Mouse (Mus musculus) liver, embryonic 16.5 days (tissue): ENCODE data around the gene Ntn5. TPM values are rescaled to one million over a fixed set of nuclear protein-coding genes. Genes with fewer than 3 reads are reported as not detected.

Experiments used
- ATAC-seq: fragments of 200-750 bp; cut with Nextera tagmentation; 2 replicates; pipeline ENCODE4 v1.8.0; 2017; ENCODE audit warnings: low read depth, mild to moderate bottlenecking, moderate number of reproducible peaks, moderate library complexity
- H3K27ac ChIP-seq: fragments of 300-500 bp; sonication (generic); 2 replicates; pipeline ENCODE4 v1.5.1; 2014; ENCODE audit warnings: mild to moderate bottlenecking, low read length
- H3K27me3 ChIP-seq: fragments of 300-500 bp; sonication (generic); 2 replicates; pipeline ENCODE4 v1.6.1; 2014; ENCODE audit warnings: low read depth, low read length, mixed read lengths; ENCODE audit not compliant: control insufficient read depth, insufficient read depth
- H3K36me3 ChIP-seq: fragments of 300-500 bp; sonication (generic); 2 replicates; pipeline ENCODE4 v1.6.1; 2014; ENCODE audit warnings: mild to moderate bottlenecking; ENCODE audit not compliant: control insufficient read depth, insufficient read depth
- H3K4me1 ChIP-seq: fragments of 300-500 bp; sonication (generic); 2 replicates; pipeline ENCODE4 v1.6.1; 2014; ENCODE audit warnings: low read depth, low read length, mixed read lengths; ENCODE audit not compliant: control insufficient read depth
- H3K4me2 ChIP-seq: fragments of 300-500 bp; sonication (generic); 2 replicates; pipeline ENCODE4 v1.6.1; 2014; ENCODE audit warnings: low read depth, low read length, mixed read lengths
- H3K4me3 ChIP-seq: fragments of 300-500 bp; sonication (generic); 2 replicates; pipeline ENCODE4 v1.5.1; 2014; ENCODE audit warnings: low read depth, mild to moderate bottlenecking, low read length
- H3K9ac ChIP-seq: fragments of 300-500 bp; sonication (generic); 2 replicates; pipeline ENCODE4 v1.6.1; 2014; ENCODE audit warnings: low read depth, low read length
- H3K9me3 ChIP-seq: fragments of 300-500 bp; sonication (generic); replicated peaks from 2 replicates; pipeline ENCODE4 v1.6.1; 2016; ENCODE audit warnings: low read length; ENCODE audit not compliant: control insufficient read depth
- WGBS: fragments of 180-500 bp; shearing (Covaris S2); extraction: QIAGEN DNeasy Blood & Tissue Kit; methylation state at CpG from one replicate; pipeline ENCODE4 v1.1.7; 2014; ENCODE audit not compliant: insufficient replicate concordance; 5-methylcytosine and 5-hydroxymethylcytosine counted together
- polyA plus RNA-seq: library from polyadenylated mRNA; unstranded; fragments of >200 nt; fragmentation: Nextera tagmentation; extraction: Ambion mirVana; gene quantifications from 2 replicates; pipeline ENCODE4 v1.2.1, GENCODE M21; 2015

Gene Ntn5
- polyA plus RNA-seq, 1 experiment from 2014 or later, result not detected

DNA sequence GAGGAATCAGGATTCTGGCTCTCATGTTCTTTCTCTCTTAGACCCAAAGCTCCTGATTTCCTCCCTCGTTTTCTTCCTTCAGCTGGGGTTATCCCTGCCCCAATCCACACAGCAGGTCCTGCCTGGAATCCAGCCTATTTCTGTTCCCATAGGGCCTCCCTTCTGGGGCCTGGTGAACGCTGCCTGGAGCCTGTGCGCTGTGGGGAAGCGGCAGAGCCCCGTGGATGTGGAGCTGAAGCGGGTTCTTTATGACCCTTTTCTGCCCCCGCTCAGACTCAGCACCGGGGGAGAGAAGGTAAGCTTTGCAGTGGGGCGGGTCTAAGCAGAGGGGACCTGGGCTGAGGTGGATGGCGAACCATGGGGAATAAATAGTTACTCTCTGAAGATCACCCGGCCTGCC, 17.2 kb downstream of the Ntn5 start:
- H3K36me3 ChIP-seq, result no peaks in the 10 kb centered on the region
- no peak overlapping the region for H3K27ac ChIP-seq
- H3K9ac ChIP-seq, result no peak overlapping the region
- H3K4me2 ChIP-seq, result no peak overlapping the region
- no peak for ATAC-seq
- no peaks in the 10 kb centered on the region for H3K9me3 ChIP-seq
- H3K4me3 ChIP-seq, result no peak overlapping the region
- peaks cover 24% of the 10 kb centered on the region for H3K4me1 ChIP-seq
- WGBS, result 34% methylated on average over 11 of the region's 11 CpGs
- peaks cover 37% of the 10 kb centered on the region for H3K27me3 ChIP-seq

DNA sequence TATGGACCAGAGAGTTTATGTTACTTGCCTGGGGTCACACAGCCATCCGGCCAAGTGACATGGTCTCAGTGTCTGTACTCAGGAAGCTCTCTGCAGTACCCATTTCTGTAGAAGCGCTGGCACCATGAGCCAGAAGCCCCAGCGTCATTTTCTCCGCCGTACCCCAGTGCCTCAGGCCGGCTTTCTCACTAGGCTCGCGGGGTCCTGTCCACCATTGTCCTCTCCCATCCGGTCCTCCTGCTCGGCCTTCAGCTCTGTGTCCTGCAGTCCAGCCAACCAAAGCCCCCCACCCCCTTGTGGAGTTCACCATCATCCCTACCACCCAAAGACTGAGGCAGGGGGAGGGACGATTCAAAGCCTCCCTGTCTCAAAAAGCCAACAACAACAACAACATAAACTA, 17.8 kb downstream of the Ntn5 start:
- H3K4me2 ChIP-seq, result no peak overlapping the region
- 75% methylated on average over 11 of the region's 11 CpGs for WGBS
- H3K9me3 ChIP-seq, result no peaks in the 10 kb centered on the region
- no peak overlapping the region for H3K9ac ChIP-seq
- no peak overlapping the region for H3K27ac ChIP-seq
- H3K4me1 ChIP-seq, result peaks cover 29% of the 10 kb centered on the region
- no peak for ATAC-seq
- H3K36me3 ChIP-seq, result no peaks in the 10 kb centered on the region
- peaks cover 37% of the 10 kb centered on the region for H3K27me3 ChIP-seq
- H3K4me3 ChIP-seq, result no peak overlapping the region

DNA sequence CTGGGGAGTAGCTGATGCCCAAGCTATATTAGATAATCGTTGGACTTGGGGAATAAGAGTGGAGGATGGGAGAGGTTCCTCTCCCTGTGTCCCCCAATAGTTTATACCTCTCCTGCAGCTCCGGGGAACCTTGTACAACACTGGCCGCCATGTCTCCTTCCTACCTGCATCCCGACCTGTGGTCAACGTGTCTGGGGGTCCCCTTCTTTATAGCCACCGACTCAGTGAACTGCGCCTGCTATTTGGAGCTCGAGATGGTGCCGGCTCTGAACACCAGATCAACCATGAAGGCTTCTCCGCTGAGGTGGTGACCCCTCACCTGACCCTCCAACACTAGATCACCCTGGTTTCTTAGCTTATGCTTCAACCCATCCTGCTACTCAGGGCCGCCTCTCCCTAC, 18.5 kb downstream of the Ntn5 start:
- 75% methylated on average over 11 of the region's 11 CpGs for WGBS
- no peak for ATAC-seq
- H3K9me3 ChIP-seq, result no peaks in the 10 kb centered on the region
- no peak overlapping the region for H3K4me3 ChIP-seq
- peaks cover 36% of the 10 kb centered on the region for H3K4me1 ChIP-seq
- no peak overlapping the region for H3K27ac ChIP-seq
- no peak overlapping the region for H3K9ac ChIP-seq
- no peaks in the 10 kb centered on the region for H3K36me3 ChIP-seq
- H3K27me3 ChIP-seq, result peaks cover 37% of the 10 kb centered on the region
- H3K4me2 ChIP-seq, result no peak overlapping the region

DNA sequence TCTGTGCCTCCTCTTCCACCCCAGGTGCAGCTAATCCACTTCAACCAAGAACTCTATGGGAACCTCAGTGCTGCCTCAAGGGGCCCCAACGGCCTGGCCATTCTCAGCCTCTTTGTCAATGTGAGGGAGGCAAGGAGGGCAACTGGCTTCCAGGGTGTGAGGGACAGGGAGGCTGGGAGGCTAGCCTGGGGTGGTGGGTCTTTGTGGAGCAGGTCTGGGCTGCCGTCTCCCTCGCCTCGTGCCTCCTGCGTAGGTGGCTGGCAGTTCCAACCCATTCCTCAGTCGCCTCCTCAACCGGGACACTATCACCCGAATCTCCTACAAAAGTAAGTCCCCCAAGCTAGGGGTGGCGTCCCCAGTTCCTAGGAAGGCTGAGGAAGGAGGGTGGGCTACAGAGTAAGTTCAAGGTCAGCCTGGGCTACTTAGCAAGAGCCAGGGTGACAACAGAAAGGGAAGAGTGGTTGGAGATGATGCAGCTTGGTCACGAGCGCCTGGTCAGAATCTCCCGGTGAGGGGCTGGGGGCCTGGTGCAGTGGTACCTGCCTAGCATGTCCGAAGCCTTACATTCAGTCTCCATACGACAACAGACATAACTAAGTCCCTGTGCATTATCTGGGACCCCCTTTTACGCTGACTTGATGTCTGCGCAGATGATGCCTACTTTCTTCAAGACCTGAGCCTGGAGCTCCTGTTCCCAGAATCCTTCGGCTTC, 19.1 kb downstream of the Ntn5 start:
- 78% methylated on average over 17 of the region's 17 CpGs for WGBS
- H3K27me3 ChIP-seq, result peaks cover 35% of the 10 kb centered on the region
- peaks cover 43% of the 10 kb centered on the region for H3K4me1 ChIP-seq
- no peak overlapping the region for H3K27ac ChIP-seq
- no peaks in the 10 kb centered on the region for H3K9me3 ChIP-seq
- no peaks in the 10 kb centered on the region for H3K36me3 ChIP-seq
- no peak overlapping the region for H3K4me2 ChIP-seq
- no peak overlapping the region for H3K9ac ChIP-seq
- ATAC-seq, result no peak
- no peak overlapping the region for H3K4me3 ChIP-seq

DNA sequence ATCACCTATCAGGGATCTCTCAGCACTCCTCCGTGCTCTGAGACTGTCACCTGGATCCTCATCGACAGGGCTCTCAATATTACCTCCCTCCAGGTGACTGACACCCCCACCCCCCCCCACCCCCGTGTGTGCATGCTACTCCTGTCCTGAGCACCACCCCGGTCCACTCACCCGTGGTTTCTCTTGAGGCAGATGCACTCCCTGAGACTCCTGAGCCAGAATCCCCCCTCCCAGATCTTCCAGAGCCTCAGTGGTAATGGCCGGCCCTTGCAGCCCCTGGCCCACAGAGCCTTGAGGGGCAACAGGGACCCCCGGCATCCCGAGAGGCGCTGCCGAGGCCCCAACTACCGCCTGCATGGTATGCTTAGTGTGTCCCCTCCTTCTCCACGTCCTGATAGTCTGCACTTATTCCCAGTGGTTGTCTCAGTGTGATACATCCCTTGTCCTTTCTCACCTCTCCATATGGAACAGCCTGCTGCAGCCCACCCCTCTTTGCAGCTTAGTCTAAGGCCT, 19.8 kb downstream of the Ntn5 start:
- no peaks in the 10 kb centered on the region for H3K9me3 ChIP-seq
- peak overlapping the region; percentile 97 for H3K4me2 ChIP-seq
- peaks cover 49% of the 10 kb centered on the region for H3K4me1 ChIP-seq
- ATAC-seq, result no peak
- H3K9ac ChIP-seq, result peak overlapping the region; percentile 29; the same call in 1 of the 2 replicates
- WGBS, result 45% methylated on average over 12 of the region's 12 CpGs
- no peaks in the 10 kb centered on the region for H3K36me3 ChIP-seq
- peaks cover 30% of the 10 kb centered on the region for H3K27me3 ChIP-seq
- H3K4me3 ChIP-seq, result peak overlapping the region; percentile 66; the same call in 1 of the 2 replicates
- H3K27ac ChIP-seq, result peak overlapping the region; percentile 18

DNA sequence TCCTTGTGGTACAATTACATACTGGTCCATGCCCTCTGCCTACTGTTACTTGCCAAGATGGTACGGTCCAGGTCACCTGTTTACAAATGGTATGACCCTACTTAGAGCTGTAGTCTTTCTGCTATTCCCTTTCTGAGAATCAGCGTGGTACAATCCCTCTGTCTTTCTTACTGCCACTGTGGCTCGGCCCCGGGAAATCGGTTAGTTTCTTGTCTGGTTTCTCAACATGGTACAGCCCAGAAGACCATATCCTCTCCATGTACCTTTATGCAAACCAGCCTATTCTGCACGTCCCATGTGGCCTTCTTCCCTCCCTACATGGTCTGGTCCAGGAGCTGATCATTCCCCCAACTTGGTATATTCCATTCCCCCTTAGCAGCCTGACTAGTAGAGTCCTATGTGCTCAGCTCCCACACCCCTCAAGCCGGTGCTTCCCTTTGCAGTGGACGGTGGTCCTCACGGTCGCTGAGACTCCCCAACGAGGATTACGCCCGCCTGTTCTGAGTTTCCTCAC, 20.3 kb downstream of the Ntn5 start:
- no peaks in the 10 kb centered on the region for H3K9me3 ChIP-seq
- H3K4me1 ChIP-seq, result peaks cover 52% of the 10 kb centered on the region
- peak; percentile 59 for ATAC-seq
- H3K36me3 ChIP-seq, result no peaks in the 10 kb centered on the region
- peaks cover 25% of the 10 kb centered on the region for H3K27me3 ChIP-seq
- peak overlapping the region; percentile 97 for H3K4me2 ChIP-seq
- WGBS, result under 1% methylated on average over 13 of the region's 13 CpGs
- peak overlapping the region; percentile 66 for H3K4me3 ChIP-seq
- peak overlapping the region; percentile 18 for H3K27ac ChIP-seq
- H3K9ac ChIP-seq, result peak overlapping the region; percentile 29; the same call in 1 of the 2 replicates

DNA sequence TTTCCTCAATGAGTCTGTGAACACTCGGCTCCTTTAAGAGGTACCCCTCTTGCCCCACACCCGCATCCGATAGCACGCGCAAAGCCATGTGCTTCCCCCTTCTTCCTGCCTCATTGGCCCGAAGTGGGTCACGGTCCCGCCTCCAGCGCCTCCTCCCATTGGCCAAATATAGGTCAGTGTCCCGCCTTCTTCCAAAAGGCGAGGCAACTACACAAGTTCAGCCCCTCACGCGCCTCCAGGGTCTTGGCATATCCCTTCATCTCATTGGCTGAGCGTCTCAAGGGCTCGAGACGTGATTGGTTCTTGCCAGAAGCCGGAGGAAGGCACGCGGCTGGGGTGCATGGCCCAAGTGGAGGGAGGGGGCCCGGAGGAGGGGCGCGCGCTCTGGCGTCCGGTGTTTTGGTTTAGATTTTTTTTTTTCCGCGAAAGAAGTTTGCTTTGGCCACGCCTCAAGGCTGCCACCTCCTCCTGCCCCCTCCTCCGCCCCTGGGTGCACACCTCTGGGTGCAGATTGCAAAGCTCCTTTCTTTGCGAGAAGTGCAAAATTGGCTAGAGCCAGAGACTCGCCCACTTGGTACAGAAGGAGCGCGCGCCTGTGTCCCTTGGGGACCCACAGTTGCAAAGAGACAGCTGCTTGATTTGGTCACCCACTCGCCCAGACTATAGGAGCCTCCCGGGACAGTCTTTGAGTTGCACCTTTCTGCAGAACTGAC, 21.1 kb downstream of the Ntn5 start, which contains the start of gene Dbp:
Gene Dbp, plus strand, starts transcription at position 359 of the 713 bp plus-strand sequence.
- peak within 1 kb of the TSS; percentile 64 for H3K27ac ChIP-seq

DNA sequence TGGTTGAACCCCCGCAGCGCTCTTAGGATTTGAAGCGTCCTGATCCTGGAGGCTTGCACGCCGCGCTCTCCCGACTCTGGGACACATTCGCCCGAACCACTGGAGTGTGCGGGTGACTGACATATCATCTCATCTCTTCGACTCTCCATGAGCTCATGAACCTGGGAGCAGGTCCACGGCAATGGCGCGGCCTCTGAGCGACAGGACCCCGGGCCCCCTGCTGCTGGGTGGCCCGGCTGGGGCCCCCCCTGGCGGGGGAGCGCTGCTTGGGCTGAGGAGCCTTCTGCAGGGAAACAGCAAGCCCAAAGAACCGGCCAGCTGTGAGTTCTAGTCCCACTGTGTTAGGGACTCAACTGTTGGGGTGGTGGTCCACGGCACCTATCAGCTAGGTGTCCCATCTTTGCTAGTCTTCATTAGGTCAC, 21.6 kb downstream of the Ntn5 start:
- H3K4me2 ChIP-seq, result peak overlapping the region; percentile 97
- under 1% methylated on average over 21 of the region's 21 CpGs for WGBS
- peak overlapping the region; percentile 13; the same call in 1 of the 2 replicates for H3K9ac ChIP-seq
- peaks cover 12% of the 10 kb centered on the region for H3K27me3 ChIP-seq
- no peaks in the 10 kb centered on the region for H3K9me3 ChIP-seq
- no peaks in the 10 kb centered on the region for H3K36me3 ChIP-seq
- no peak for ATAC-seq
- H3K4me1 ChIP-seq, result peaks cover 52% of the 10 kb centered on the region
- peak overlapping the region; percentile 64 for H3K27ac ChIP-seq
- H3K4me3 ChIP-seq, result peak overlapping the region; percentile 66

More for the DNA sequence above, 21.1 kb downstream of the Ntn5 start, which contains the start of gene Dbp:
- ATAC-seq, result peak; percentile 83
- Histone ChIP-seq H3K4me3 (peak within 1 kb of the TSS; percentile 66), H3K36me3 (no peaks in the 10 kb centered on the region), H3K4me1 (peaks cover 52% of the 10 kb centered on the region), H3K4me2 (peak within 1 kb of the TSS; percentile 97), H3K27me3 (peaks cover 17% of the 10 kb centered on the region), H3K9ac (peak within 1 kb of the TSS; percentile 29; the same call in 1 of the 2 replicates), H3K9me3 (no peaks in the 10 kb centered on the region)
- under 1% methylated on average over 36 of the region's 36 CpGs for WGBS
